Mouse (Mus musculus) stomach, embryonic 16.5 days (tissue): Measurements from ENCODE around the gene Gfy. TPM values are rescaled to one million over a fixed set of nuclear protein-coding genes. Genes with fewer than 3 reads are reported as not detected.
A peak's percentile ranks its signal among the peaks of the same experiment; 100 is the strongest.

Source experiments
- ATAC-seq: fragments of 200-750 bp; cut with Nextera tagmentation; 2 replicates; pipeline ENCODE4 v1.8.0; 2017; ENCODE audit warnings: moderate number of reproducible peaks, moderate TSS enrichment; ENCODE audit not compliant: insufficient read depth, low FRiP score
- H3K27ac ChIP-seq: fragments of 300-500 bp; sonication (generic); 2 replicates; pipeline ENCODE4 v1.5.1; 2014; ENCODE audit warnings: low read length
- H3K27me3 ChIP-seq: fragments of 300-500 bp; sonication (generic); 2 replicates; pipeline ENCODE4 v1.6.1; 2014; ENCODE audit warnings: low read length, control low read depth, mixed read lengths; ENCODE audit not compliant: control insufficient read depth, insufficient read depth
- H3K36me3 ChIP-seq: fragments of 300-500 bp; sonication (generic); 2 replicates; pipeline ENCODE4 v1.6.1; 2014; ENCODE audit warnings: low read length; ENCODE audit not compliant: control insufficient read depth, insufficient read depth
- H3K4me1 ChIP-seq: fragments of 300-500 bp; sonication (generic); 2 replicates; pipeline ENCODE4 v1.6.1; 2014; ENCODE audit warnings: low read length, control low read depth, mixed read lengths; ENCODE audit not compliant: control insufficient read depth, insufficient read depth
- H3K4me2 ChIP-seq: fragments of 300-500 bp; sonication (generic); 2 replicates; pipeline ENCODE4 v1.6.1; 2014; ENCODE audit warnings: low read depth, low read length, mixed read lengths
- H3K4me3 ChIP-seq: fragments of 300-500 bp; sonication (generic); replicated peaks from 2 replicates; pipeline ENCODE4 v1.5.1; 2014; ENCODE audit warnings: mild to moderate bottlenecking, low read length
- H3K9ac ChIP-seq: fragments of 300-500 bp; sonication (generic); 2 replicates; pipeline ENCODE4 v1.6.1; 2014; ENCODE audit warnings: low read length
- H3K9me3 ChIP-seq: fragments of 300-500 bp; sonication (generic); replicated peaks from 2 replicates; pipeline ENCODE4 v1.6.1; 2016; ENCODE audit warnings: low read length, control low read depth; ENCODE audit not compliant: control insufficient read depth
- WGBS: fragments of 180-500 bp; shearing (Covaris S2); extraction: QIAGEN DNeasy Blood & Tissue Kit; methylation state at CpG from one replicate; pipeline ENCODE4 v1.1.7; 2014; 5-methylcytosine and 5-hydroxymethylcytosine counted together
- polyA plus RNA-seq: library from polyadenylated mRNA; unstranded; fragments of >200 nt; fragmentation: Nextera tagmentation; extraction: Ambion mirVana; gene quantifications from 2 replicates; pipeline ENCODE4 v1.2.1, GENCODE M21; 2015

The Gfy gene
- polyA plus RNA-seq, 1 experiment from 2014 or later: not detected

DNA sequence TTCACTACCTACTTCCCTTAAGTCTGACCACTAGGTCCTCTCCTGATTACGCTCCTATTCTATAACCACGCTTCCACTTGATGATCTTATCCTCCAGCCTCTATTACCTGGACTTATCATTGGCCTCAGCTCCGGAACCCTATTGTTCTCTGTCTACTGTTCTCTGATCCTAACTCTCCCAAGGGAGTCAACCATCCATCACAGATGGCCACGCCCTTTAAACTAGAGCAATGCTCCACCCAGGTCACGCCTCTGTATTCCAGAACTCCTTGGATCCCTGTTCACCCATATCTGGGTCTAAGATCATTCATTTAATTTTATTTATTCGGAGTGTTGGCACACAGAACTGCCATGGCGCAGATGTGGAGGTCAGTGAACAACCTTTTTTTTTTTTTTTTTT, 33.0 kb upstream of the Gfy start:
- Histone ChIP-seq H3K4me3 (no peak overlapping the region), H3K4me2 (no peak overlapping the region; the same call in 1 of the 2 replicates)
- WGBS: 74% methylated on average over 7 of the region's 7 CpGs

DNA sequence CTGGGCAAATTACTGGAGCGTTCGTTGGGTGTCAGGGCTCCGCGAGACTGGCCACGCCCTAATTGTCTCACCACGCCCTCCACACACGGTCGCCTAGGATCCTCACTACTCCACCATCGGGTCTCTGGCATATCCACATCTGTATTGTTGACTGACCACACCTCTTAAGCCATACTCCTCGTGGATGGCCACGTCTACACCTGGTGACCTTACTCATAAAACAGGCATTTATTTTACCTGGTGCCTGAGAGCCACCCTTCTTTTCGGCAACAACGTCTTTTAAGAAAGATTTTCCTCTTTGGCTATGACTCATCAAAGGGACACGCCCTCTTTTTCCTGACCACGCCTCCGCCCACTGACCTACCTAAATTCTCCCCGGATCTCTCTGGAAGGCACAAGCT, 32.5 kb upstream of the Gfy start, which contains the start of gene Dkkl1:
Gene Dkkl1, minus strand, starts transcription at position 297 of the 401 bp plus-strand sequence.
- H3K4me2 ChIP-seq: peak within 1 kb of the TSS; percentile 43
- 0 out of 2 replicates have a peak within 1 kb of the TSS, but pooled peaks have one; percentile 15 for H3K4me3 ChIP-seq
- H3K27ac ChIP-seq: no peak within 1 kb of the TSS
- ATAC-seq: no peak
- peaks cover 15% of the 10 kb centered on the region for H3K4me1 ChIP-seq
- 2% methylated on average over 17 of the region's 17 CpGs for WGBS
- H3K9ac ChIP-seq: peak within 1 kb of the TSS; percentile 7; the same call in 1 of the 2 replicates
- no peaks in the 10 kb centered on the region for H3K36me3 ChIP-seq
- H3K27me3 ChIP-seq: peaks cover 8% of the 10 kb centered on the region
- no peaks in the 10 kb centered on the region for H3K9me3 ChIP-seq

More for the DNA sequence above, 33.0 kb upstream of the Gfy start:
- no peak overlapping the region for H3K9ac ChIP-seq
- H3K4me1 ChIP-seq: peaks cover 20% of the 10 kb centered on the region
- no peak for ATAC-seq
- peaks cover 8% of the 10 kb centered on the region for H3K27me3 ChIP-seq
- no peak overlapping the region for H3K27ac ChIP-seq
- no peaks in the 10 kb centered on the region for H3K9me3 ChIP-seq
- H3K36me3 ChIP-seq: no peaks in the 10 kb centered on the region

DNA sequence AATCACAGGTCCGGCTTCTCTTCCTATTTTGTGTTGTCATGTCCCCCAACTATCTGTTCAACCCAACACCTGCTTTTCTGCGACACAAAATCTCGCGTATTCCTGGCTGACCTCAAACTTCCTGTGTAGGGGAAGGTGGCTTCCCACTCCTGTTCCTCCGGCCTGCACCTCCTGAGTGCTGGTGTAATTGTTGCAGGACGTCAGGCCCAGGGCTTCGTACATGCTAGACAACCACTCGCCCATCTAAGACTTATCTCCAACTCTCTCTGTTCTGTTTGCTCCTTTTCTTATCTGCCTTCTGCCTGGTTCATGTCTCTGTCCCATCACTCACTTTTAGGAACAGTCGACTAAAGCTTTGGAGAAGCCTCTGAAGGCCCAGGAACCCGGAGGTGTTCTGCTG, 31.7 kb upstream of the Gfy start:
- no peak overlapping the region for H3K4me3 ChIP-seq
- H3K4me2 ChIP-seq: peak overlapping the region; percentile 43; the same call in 1 of the 2 replicates
- H3K9me3 ChIP-seq: no peaks in the 10 kb centered on the region
- no peaks in the 10 kb centered on the region for H3K36me3 ChIP-seq
- no peak for ATAC-seq
- H3K9ac ChIP-seq: no peak overlapping the region; the same call in 1 of the 2 replicates
- no peak overlapping the region for H3K27ac ChIP-seq
- 58% methylated on average over 10 of the region's 10 CpGs for WGBS
- peaks cover 8% of the 10 kb centered on the region for H3K27me3 ChIP-seq
- peaks cover 15% of the 10 kb centered on the region for H3K4me1 ChIP-seq

DNA sequence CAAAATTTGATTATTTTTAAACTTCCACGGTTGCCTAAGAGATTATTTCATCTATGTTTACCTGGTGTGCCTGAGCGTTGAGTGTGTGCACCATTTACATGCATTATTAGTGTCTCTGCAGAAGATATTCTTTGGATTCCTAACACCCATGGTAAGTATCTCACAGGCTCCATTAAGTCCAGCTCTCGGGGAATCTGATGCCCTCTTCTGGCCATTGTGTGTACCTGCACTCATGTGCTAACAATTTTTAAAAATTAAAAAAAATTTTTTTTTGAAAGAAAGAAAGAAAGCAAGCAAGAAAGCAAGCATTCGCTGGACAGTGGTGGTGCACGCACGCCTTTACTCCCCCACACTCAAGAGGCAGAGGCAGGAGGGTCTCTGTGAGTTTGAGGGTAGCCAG, 28.9 kb upstream of the Gfy start:
- Histone ChIP-seq H3K27me3 (peaks cover 8% of the 10 kb centered on the region), H3K9me3 (no peaks in the 10 kb centered on the region), H3K4me1 (peaks cover 12% of the 10 kb centered on the region), H3K36me3 (no peaks in the 10 kb centered on the region), H3K27ac (no peak overlapping the region), H3K4me2 (no peak overlapping the region), H3K9ac (no peak overlapping the region), H3K4me3 (no peak overlapping the region)
- WGBS: 78% methylated on average over 6 of the region's 6 CpGs
- no peak for ATAC-seq

DNA sequence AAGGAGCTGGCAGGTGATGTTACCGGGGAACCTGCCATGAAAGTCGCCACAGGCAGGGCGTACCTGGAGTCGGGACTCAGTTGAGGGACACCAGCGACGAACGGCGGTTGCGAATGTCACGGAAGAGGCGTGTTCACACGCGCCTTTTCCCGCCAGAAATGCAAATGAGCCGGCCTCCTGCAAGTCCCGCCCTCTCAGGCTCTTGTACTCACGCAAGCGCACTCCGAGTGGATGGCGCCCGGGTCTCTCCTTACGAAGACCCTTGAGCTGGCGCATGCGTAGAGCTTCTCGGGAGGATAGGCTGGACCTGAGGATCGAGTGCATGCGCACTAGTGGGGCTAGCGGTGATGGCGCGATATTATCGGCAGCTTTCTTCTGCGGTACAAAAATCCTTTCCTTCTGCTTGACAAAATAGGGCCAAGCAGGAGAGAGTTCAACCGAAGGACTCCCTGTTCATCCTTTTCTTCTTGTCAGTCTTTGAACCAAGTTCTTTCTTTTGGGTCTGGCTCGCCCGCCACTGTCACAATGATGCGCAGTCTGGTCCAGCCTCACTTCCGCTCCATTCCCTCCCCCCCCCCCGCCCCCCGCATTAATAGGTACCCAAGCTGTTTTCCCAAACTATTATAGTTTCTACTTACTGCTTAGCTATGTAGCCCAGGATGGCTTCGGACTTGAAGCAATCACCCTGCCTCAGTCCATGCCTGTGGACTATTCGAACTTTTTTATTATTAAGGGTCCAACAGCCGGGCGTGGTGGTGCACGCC, 25.2 kb upstream of the Gfy start, which contains the start of gene Ccdc155:
Gene Ccdc155, minus strand, starts transcription at position 513 of the 764 bp plus-strand sequence.
- peak; percentile 95 for ATAC-seq
- H3K27ac ChIP-seq: no peak within 1 kb of the TSS
- H3K4me3 ChIP-seq: peak within 1 kb of the TSS; percentile 54
- no peaks in the 10 kb centered on the region for H3K27me3 ChIP-seq
- peak within 1 kb of the TSS; percentile 60 for H3K4me2 ChIP-seq
- 8% methylated on average over 44 of the region's 44 CpGs for WGBS
- H3K36me3 ChIP-seq: no peaks in the 10 kb centered on the region
- H3K9ac ChIP-seq: peak within 1 kb of the TSS; percentile 57
- no peaks in the 10 kb centered on the region for H3K4me1 ChIP-seq
- H3K9me3 ChIP-seq: no peaks in the 10 kb centered on the region

DNA sequence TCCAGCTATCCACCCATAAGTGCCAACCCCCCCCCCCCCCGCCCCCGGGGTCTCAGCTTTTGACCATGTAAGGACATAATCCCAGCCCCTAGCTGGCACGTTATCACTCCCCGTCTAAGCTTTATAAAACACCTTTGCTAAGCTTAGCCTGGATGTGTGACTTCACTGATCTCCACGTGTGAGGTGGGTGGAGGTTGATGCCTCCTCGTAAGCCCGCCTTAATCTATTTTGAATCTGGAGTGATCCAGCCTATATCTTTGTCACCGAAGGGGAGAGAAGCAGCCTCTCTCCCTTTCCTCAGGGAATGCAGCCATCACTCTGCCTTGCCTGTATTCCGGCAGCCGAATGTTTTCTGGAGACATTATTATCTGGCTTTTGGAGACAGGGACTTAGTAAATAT, 23.3 kb upstream of the Gfy start:
- H3K4me2 ChIP-seq: no peak overlapping the region
- no peak for ATAC-seq
- 39% methylated on average over 10 of the region's 10 CpGs for WGBS
- H3K9ac ChIP-seq: no peak overlapping the region
- no peaks in the 10 kb centered on the region for H3K9me3 ChIP-seq
- H3K27me3 ChIP-seq: no peaks in the 10 kb centered on the region
- H3K4me3 ChIP-seq: no peak overlapping the region
- peak overlapping the region; percentile 40; the same call in 1 of the 2 replicates for H3K27ac ChIP-seq
- H3K36me3 ChIP-seq: no peaks in the 10 kb centered on the region
- H3K4me1 ChIP-seq: no peaks in the 10 kb centered on the region

DNA sequence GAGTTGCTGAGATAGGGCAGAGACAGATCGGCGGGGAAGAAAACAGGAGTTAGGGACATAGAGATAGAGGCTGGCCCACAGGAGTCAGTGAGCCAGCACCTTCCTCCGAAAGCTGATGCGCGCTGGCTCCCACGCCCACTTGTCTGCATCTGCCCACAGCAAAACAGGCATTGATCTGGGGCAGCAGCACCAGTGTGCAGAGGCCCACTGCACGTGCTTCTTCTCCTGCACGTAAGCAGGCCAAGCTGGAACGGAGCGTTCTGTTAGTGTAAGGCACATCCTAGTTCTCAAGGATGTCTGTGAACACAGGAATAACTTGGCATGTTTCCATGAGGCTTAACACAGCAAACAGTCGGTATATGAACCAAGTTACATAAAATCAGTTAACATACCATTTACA, 19.6 kb upstream of the Gfy start:
- H3K4me3 ChIP-seq: no peak overlapping the region
- no peaks in the 10 kb centered on the region for H3K4me1 ChIP-seq
- no peak overlapping the region for H3K4me2 ChIP-seq
- WGBS: 72% methylated on average over 11 of the region's 11 CpGs
- H3K9me3 ChIP-seq: no peaks in the 10 kb centered on the region
- no peak for ATAC-seq
- no peaks in the 10 kb centered on the region; the same call in 1 of the 2 replicates for H3K27me3 ChIP-seq
- no peaks in the 10 kb centered on the region for H3K36me3 ChIP-seq
- H3K9ac ChIP-seq: peak overlapping the region; percentile 28; the same call in 1 of the 2 replicates
- no peak overlapping the region for H3K27ac ChIP-seq

DNA sequence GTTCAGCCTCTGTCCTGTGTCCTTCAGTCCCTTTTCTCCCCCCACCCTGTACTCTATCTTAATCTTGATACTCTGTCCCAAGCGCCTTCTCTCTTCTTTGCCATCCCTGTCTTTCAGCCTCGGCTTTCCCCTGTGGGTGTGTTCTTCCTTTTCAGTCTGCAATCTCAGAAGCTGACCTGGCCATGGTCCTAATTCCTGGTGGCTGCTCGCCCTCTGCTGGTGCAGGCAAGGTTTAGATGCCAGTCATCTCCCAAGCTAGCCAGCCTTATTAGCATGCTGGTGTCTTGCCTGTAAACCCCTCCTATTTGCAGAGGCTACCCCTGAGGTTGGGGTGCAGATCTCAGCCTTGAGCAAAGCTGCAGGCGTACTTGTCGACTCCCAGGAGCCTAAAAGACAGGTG, 19.1 kb upstream of the Gfy start:
- Histone ChIP-seq H3K27me3 (no peaks in the 10 kb centered on the region; the same call in 1 of the 2 replicates), H3K36me3 (no peaks in the 10 kb centered on the region), H3K9ac (peak overlapping the region; percentile 28; the same call in 1 of the 2 replicates), H3K4me2 (no peak overlapping the region), H3K4me3 (no peak overlapping the region), H3K27ac (no peak overlapping the region), H3K9me3 (no peaks in the 10 kb centered on the region), H3K4me1 (no peaks in the 10 kb centered on the region)
- 12% methylated on average over 5 of the region's 5 CpGs for WGBS
- 0 out of 2 replicates have a peak, but pooled peaks have one; percentile 39 for ATAC-seq

DNA sequence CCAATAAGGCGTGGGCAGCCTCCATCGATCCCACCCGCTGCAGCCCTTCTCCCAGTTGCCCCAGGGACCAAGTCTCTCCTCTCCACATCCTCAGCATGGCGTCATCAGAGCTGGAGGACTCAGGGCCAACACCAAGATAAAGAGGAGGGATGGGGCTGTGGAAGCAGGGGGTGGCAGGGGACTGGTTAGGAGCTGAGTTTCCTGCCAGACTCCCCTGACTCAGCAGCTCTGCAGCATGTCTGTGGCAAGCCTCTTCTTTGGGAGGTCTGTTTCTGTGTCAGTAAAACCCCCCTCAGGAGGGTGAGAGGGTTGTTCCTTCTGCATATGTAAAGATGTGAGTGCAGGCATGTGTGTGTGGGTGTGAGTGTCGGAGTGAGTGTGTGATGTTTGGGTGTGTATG, 17.6 kb upstream of the Gfy start:
- no peak for ATAC-seq
- Histone ChIP-seq H3K36me3 (no peaks in the 10 kb centered on the region), H3K9me3 (no peaks in the 10 kb centered on the region), H3K27ac (no peak overlapping the region), H3K4me1 (no peaks in the 10 kb centered on the region), H3K4me3 (no peak overlapping the region), H3K9ac (no peak overlapping the region), H3K4me2 (no peak overlapping the region), H3K27me3 (no peaks in the 10 kb centered on the region; the same call in 1 of the 2 replicates)
- WGBS: 76% methylated on average over 5 of the region's 5 CpGs
